Mouse (Mus musculus) cerebellum, postnatal 36 days (tissue): ENCODE data around the gene Tssk4.

Source experiments
- DNase-seq, 2 experiments: peaks; one replicate each; pipeline ENCODE4 v3.0.0; 2021 to 2022; ENCODE audit warnings: mixed read lengths in 2 of 2

The Tssk4 gene

DNA sequence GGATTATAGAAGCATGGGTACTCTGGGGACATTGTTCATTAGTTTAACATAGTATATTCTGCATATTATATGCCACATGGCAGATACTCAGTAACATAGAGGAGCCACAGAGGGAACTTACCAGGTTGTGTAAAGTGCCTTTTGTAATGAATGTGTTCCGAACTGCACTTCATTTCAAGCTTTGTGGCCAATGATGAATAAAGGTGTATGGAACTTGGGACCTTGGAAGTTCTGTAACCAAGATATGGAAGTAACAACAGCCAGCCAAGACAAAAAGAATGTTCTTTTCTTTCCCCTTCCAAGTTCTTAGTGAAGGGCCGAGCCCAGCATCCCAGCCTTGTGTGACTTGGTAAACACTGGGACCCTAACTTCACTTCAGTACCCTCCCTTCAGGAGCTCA, at the start of gene Tssk4:
TSS of gene Tssk4 (plus strand) at position 301 of the 400 bp plus-strand sequence.
- DNase-seq = no peak

DNA sequence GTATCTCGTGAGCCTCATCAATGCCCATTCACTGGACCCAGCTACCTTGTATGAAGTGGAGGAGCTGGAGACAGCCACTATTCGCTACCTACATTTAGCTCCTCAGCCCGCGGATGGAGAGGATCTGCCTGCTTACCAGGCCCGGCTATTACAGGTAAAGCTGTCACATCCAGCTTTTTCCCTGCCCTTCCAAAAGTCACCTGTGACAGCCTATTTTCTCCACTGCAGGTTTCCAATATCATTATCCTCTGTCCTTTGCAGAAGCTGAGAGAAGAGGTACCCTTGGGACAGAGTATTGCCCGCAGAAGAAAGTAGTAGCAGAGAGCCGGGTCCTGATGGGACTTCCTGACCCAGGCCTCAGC, 46.7 kb upstream of the Tssk4 start, which contains the start of gene Irf9:
TSS of gene Irf9 (plus strand) at position 301 of the 362 bp plus-strand sequence.
- DNase-seq = no peak

GRCm38 (mm10) chr14:55603633-55604576, 46.1 kb upstream of the Tssk4 start:
- DNase-seq = peak; percentile 84 to 87

GRCm38 (mm10) chr14:55604823-55605222, 45.2 kb upstream of the Tssk4 start:
- no peak for DNase-seq

GRCm38 (mm10) chr14:55605743-55606459, 44.1 kb upstream of the Tssk4 start:
- DNase-seq = no peak

DNA sequence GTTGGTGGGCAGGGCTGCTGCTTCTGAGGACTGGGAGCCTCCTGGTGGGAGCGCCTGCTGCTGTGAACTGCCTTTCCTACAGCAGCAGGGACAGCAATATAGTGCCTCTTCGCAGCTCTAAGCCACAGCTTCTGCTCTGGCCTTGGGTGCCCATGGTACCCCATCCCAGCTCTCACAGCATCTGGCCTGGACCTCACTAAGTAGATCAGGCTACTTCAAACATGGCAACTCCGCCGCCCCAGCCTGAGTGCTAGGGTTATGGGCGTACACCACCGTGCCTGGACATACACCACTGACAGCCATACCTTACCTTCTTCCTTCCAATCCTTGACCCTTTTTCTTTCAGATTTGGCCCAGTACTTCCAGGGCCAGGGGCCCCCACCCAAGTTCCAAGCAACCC, 41.6 kb upstream of the Tssk4 start:
- DNase-seq = no peak

GRCm38 (mm10) chr14:55613346-55613745, 36.6 kb upstream of the Tssk4 start:
- DNase-seq = no peak

DNA sequence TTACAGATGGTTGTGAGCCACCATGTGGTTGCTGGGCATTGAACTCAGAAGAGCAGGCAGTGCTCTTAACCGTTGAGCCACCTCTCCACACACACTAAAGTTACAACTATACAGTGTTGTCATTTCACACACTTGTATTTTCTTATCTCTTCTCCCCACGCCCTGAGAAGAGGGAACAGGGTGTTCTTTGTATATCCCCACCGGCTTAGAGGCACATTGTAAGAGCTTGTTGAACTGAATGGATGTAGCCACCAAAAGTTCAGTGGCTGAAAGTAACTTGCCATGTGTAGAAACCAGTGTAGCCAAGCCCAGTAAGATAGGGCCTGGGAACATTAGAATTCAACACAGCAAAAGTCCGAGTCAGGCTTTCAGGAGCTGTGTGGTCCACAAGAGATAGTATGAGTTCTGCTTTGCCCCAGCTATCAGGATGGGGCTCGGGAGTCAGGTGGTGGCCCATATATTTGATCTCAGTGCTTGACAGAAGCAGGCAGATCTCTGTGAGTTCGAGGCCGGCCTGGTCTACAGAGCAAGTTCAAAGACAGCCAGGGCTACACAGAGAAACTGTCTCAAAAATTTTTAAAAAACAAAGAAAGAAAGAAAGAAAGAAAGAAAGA, 35.3 kb upstream of the Tssk4 start:
- no peak for DNase-seq

GRCm38 (mm10) chr14:55615876-55616275, 34.1 kb upstream of the Tssk4 start:
- DNase-seq = no peak

DNA sequence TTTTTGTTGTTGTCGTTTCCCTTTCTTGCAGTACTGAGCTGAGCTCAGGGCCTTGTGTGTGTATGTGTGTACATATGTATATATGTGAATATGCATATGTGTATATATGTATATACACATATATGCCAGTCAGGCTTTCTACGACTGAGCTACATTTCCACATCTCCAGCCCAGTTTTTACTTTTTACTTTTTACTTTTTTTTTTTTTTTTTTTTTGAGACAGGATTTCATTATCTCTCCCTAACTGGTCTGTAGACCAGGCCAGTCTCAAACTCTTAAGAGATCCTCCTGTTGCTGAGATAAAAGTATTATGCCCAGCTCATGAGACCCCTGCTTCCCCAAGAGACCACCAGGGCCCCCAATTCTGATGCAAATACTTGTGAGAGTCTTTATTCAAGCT, 33.1 kb upstream of the Tssk4 start:
- DNase-seq = no peak

DNA sequence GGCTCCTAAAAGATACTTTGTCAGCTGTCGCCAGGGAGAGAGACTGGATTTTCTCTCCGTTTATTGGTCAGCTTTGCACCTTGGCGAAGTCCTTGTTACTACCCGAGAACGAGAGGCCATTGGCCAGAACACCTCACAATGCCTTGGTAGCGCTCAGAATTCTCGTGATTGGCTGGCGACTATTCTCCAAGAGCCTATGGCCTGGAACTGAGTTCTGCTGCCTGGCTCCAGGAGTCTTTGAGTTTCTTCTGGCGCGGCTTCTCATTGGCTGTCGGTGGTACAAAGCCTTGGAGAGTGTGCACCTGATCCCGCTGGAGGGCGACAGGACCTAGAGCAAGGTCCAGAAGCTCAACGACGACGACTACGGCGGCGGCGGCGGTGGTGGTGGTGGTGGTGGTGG, 32.2 kb upstream of the Tssk4 start, which contains the start of gene Rec8:
TSS of gene Rec8 (plus strand) at position 216 of the 400 bp plus-strand sequence.
- DNase-seq = peak; percentile 69 to 73

DNA sequence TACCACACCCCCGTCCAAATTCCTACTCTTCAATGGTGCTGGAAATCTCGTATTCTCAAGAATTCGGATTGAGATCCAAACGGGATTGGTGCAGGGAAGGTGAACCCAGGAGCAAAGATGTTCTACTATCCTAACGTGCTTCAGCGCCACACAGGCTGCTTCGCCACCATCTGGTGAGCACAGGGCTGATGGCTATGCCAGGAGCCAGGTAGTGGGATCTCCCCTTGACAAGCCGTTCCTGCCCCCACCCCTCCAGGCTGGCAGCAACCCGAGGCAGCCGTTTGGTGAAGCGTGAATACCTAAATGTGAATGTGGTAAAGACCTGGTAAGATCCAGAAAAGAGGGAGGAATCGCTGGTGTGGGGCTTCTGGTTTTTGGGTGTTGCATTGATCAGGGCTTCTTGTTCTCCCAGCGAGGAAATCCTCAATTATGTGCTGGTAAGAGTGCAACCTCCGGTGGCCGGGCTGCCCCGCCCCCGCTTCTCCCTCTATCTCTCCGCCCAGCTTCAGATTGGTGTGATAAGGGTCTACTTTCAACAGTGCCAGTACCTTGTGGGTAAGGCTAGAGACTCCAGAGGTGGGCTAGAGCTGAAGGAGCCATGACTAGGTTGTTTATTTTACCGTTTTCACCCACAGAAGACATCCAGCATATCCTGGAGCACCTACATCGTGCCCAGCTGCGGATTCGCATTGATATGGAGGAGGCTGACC, 31.3 kb upstream of the Tssk4 start:
- DNase-seq = peak; percentile 42 to 50

- no peak for DNase-seq
These were observed 21.7 kb upstream of the Tssk4 start for GRCm38 (mm10) chr14:55628077-55628827.

DNA sequence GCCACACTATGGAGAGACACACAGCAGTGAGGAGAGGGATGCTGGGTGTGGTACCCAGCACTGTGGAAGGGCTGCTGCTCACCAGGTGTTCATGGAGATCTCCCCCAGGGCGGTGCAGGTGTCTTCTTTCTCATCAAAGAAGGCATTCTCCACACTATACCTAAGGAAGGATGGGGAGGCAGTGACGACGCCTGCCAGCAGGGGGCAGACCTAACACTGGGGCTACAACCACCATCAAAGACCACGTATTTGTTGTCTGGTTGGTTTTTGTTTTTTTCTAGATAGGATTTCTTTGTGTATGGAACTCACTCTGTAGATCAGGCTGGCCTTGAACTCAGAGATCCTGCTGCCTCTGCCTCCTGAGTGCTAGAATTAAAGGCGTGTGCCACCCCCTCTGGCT, 20.7 kb upstream of the Tssk4 start:
- DNase-seq = peak; percentile 28 to 32

GRCm38 (mm10) chr14:55634874-55635522, 15.0 kb upstream of the Tssk4 start:
- DNase-seq = peak; percentile 63 to 64

GRCm38 (mm10) chr14:55635523-55636007, 14.4 kb upstream of the Tssk4 start, which contains the start of gene Ipo4:
Gene Ipo4, minus strand, starts transcription at chr14:55635957.
- peak; percentile 85 for DNase-seq

DNA sequence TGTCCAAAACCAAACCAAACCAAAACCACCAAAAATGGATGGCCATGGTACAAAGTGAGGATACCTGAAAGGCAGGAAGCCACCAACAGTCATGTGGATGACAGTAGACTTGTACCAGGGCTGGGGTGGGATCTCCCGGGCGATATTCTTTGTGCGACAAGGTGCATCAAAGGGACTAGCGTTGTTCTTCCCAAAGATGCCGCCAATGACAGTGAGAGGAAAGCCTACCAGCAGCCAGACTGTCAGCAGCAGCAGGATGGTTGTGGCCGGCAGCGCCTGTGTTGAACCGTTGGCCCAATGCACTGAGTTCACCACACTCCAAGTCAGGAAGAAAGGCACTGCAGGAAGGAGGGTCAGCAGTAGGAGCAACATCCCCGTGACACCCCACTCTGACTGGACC, 12.2 kb upstream of the Tssk4 start, which contains the start of gene Gm49378:
TSS of gene Gm49378 (minus strand) at position 101 of the 400 bp plus-strand sequence.
- no peak for DNase-seq

DNA sequence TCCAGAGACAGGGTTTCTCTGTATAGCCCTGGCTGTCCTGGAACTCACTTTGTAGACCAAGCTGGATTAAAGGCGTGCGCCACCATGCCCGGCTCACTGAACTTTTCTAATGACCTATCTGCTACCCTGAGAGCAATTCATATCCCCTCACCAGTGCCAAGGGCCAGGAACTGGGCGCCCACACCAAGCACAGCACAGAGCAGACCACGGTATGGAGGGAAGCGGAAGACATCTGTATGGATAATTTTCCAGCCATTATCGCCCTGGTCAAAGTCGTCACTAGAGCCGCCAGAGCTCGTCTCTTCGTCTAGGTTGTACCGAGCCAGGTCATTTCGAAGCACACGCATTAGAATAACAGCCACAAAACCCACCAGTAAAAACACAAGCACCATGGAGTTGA, 9.2 kb upstream of the Tssk4 start:
- DNase-seq = no peak

- no peak for DNase-seq
These were observed 8.7 kb upstream of the Tssk4 start for GRCm38 (mm10) chr14:55641291-55641690.

DNA sequence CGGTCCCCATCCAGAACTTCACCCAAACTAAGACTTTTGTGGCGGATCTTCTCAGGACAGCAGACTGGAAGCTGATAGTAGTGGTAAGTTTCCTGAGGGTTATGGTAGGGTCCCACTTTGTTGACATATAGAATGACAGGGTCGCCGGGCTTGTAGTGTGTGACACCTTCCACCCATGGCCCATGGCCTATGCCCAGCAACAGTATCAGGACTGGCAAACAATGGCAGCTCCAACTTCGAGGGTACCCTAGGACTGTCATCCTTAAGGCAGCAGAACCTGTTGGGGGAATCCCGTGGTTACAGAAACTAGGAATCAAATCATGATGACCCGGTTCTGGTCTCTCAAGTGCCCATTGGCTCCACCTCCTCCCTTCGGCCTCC, 7.3 kb upstream of the Tssk4 start:
- no peak for DNase-seq
